Mouse (Mus musculus) CH12.LX (cell line): ENCODE data around the gene Dusp2. TPM values are rescaled to one million over a fixed set of nuclear protein-coding genes. Genes with fewer than 3 reads are reported as not detected.

Experiments used
- DNase-seq: peaks from one replicate; pipeline ENCODE4 v3.0.0-alpha.2; 2013; ENCODE audit errors: extremely low read depth
- H3K27ac ChIP-seq: 2 replicates; pipeline ENCODE4 v1.5.1; 2012; ENCODE audit warnings: low read depth, mild to moderate bottlenecking, control low read depth, moderate library complexity; ENCODE audit not compliant: insufficient read depth
- H3K27me3 ChIP-seq: replicated peaks from 2 replicates; pipeline ENCODE3; 2012; ENCODE audit warnings: inconsistent platforms
- H3K36me3 ChIP-seq, 2 experiments: replicated peaks in 1 of 2; 2 replicates each; pipeline versions ENCODE3 to v1.6.1; 2012; ENCODE audit warnings: inconsistent platforms in 1 of 2, low read length in 1 of 2, mild to moderate bottlenecking in 1 of 2, mixed read lengths in 1 of 2, moderate library complexity in 1 of 2; ENCODE audit not compliant: control insufficient read depth in 1 of 2, insufficient read depth in 1 of 2
- H3K4me1 ChIP-seq, 2 experiments: 2 replicates each; pipeline ENCODE4 v1.6.1; 2012; ENCODE audit warnings: inconsistent platforms in 1 of 2, moderate library complexity in 1 of 2; ENCODE audit not compliant: insufficient read depth in 2 of 2, control insufficient read depth in 1 of 2
- H3K4me2 ChIP-seq: 2 replicates; pipeline ENCODE4 v1.6.1; 2012; ENCODE audit warnings: low read depth, mild to moderate bottlenecking, control low read depth; ENCODE audit not compliant: poor library complexity, insufficient read depth, severe bottlenecking
- H3K4me3 ChIP-seq, 3 experiments: fragments of 150-350 bp in 1 of 3; sonication (generic) in 1 of 3; replicated peaks in 1 of 3; 2 replicates each; pipeline versions ENCODE3 to v1.5.1; 2011 to 2012; ENCODE audit warnings: low read depth in 2 of 3, low read length in 2 of 3, mild to moderate bottlenecking in 2 of 3, moderate library complexity in 2 of 3, control low read depth in 1 of 3, improper control_type of control experiment in 1 of 3, inconsistent platforms in 1 of 3, mixed read lengths in 1 of 3; ENCODE audit not compliant: poor library complexity in 1 of 3
- H3K79me2 ChIP-seq: replicated peaks from 2 replicates; pipeline ENCODE4 v1.6.1; 2012; ENCODE audit warnings: mild to moderate bottlenecking, moderate library complexity; ENCODE audit not compliant: control insufficient read depth, poor library complexity, insufficient read depth, severe bottlenecking; ENCODE audit errors: extremely low read depth
- H3K9ac ChIP-seq: 2 replicates; pipeline ENCODE4 v1.6.1; 2012; ENCODE audit warnings: low read depth, mild to moderate bottlenecking, control low read depth, moderate library complexity; ENCODE audit not compliant: insufficient read depth
- H3K9me3 ChIP-seq: replicated peaks from 2 replicates; pipeline ENCODE3; 2012; ENCODE audit warnings: low read length, inconsistent platforms, mixed read lengths
- CTCF ChIP-seq, 2 experiments: IDR thresholded peaks in 1 of 2; conservative IDR thresholded peaks in 1 of 2; 2 replicates each; pipeline ENCODE4 v1.5.1; 2011 to 2012; ENCODE audit warnings: low read depth in 2 of 2, low read length in 2 of 2, improper control_type of control experiment in 1 of 2, inconsistent platforms in 1 of 2, mild to moderate bottlenecking in 1 of 2, moderate library complexity in 1 of 2
- E2F4 ChIP-seq: IDR thresholded peaks from 2 replicates; pipeline ENCODE4 v1.6.1; 2011; ENCODE audit warnings: low read depth, low read length, improper control_type of control experiment; ENCODE audit not compliant: insufficient replicate concordance
- ELF1 ChIP-seq: IDR thresholded peaks from 2 replicates; pipeline ENCODE4 v1.6.1; 2014; ENCODE audit warnings: low read depth, mild to moderate bottlenecking, inconsistent platforms, low read length, improper control_type of control experiment
- HCFC1 ChIP-seq: IDR thresholded peaks from 2 replicates; pipeline ENCODE4 v1.6.1; 2012; ENCODE audit warnings: low read depth, mild to moderate bottlenecking, inconsistent platforms, low read length, improper control_type of control experiment
- MAX ChIP-seq: IDR thresholded peaks from 2 replicates; pipeline ENCODE4 v1.6.1; 2011; ENCODE audit warnings: low read length, improper control_type of control experiment
- MAZ ChIP-seq: IDR thresholded peaks from 2 replicates; pipeline ENCODE4 v1.6.1; 2012; ENCODE audit warnings: low read depth, mild to moderate bottlenecking, inconsistent platforms, low read length, improper control_type of control experiment, moderate library complexity
- MXI1 ChIP-seq: IDR thresholded peaks from 2 replicates; pipeline ENCODE4 v1.6.1; 2011; ENCODE audit warnings: mild to moderate bottlenecking, low read depth, low read length, improper control_type of control experiment
- NELFE ChIP-seq: IDR thresholded peaks from 2 replicates; pipeline ENCODE4 v1.6.1; 2011; ENCODE audit warnings: low read depth, low read length, improper control_type of control experiment
- PAX5 ChIP-seq: IDR thresholded peaks from 2 replicates; pipeline ENCODE4 v1.6.1; 2012; ENCODE audit warnings: low read length, inconsistent platforms, mixed read lengths
- RAD21 ChIP-seq: IDR thresholded peaks from 2 replicates; pipeline ENCODE4 v1.6.1; 2011; ENCODE audit warnings: low read depth, mild to moderate bottlenecking, low read length, improper control_type of control experiment, moderate library complexity
- RCOR1 ChIP-seq: conservative IDR thresholded peaks from 2 replicates; pipeline ENCODE4 v1.6.1; 2012; ENCODE audit warnings: low read depth, mild to moderate bottlenecking, inconsistent platforms, low read length, improper control_type of control experiment
- SIN3A ChIP-seq: IDR thresholded peaks from 2 replicates; pipeline ENCODE4 v1.6.1; 2012; ENCODE audit warnings: low read length, improper control_type of control experiment, inconsistent platforms
- SMC3 ChIP-seq: IDR thresholded peaks from 2 replicates; pipeline ENCODE4 v1.6.1; 2011; ENCODE audit warnings: low read depth, low read length, improper control_type of control experiment
- TBP ChIP-seq: conservative IDR thresholded peaks from 2 replicates; pipeline ENCODE4 v1.6.1; 2011; ENCODE audit warnings: low read depth, low read length, improper control_type of control experiment
- USF1 ChIP-seq: IDR thresholded peaks from 2 replicates; pipeline ENCODE4 v1.6.1; 2014; ENCODE audit warnings: low read depth, mild to moderate bottlenecking, inconsistent platforms, low read length, improper control_type of control experiment
- ZC3H11A ChIP-seq: IDR thresholded peaks from 2 replicates; pipeline ENCODE4 v1.6.1; 2012; ENCODE audit warnings: low read depth, mild to moderate bottlenecking, inconsistent platforms, low read length, improper control_type of control experiment
- ZKSCAN1 ChIP-seq: IDR thresholded peaks from 2 replicates; pipeline ENCODE4 v1.6.1; 2012; ENCODE audit warnings: low read depth, inconsistent platforms, low read length, improper control_type of control experiment, borderline replicate concordance
- dilution Hi-C: fragments of 300-500 bp; cut with MboI; formaldehyde crosslinking; loops from 2 replicates; pipeline ENCODE4 v1.14.3; 2020; ENCODE audit warnings: low sequenced_read_pairs; ENCODE audit not compliant: extremely low pct_unique_long_range_greater_than_20kb, extremely low pct_ligation_motif_present
- in situ Hi-C: fragments of 300-500 bp; cut with MboI; formaldehyde crosslinking; loops from 3 replicates; pipeline ENCODE4 v1.14.3; 2019; ENCODE audit warnings: low sequenced_read_pairs, low pct_ligation_motif_present, low pct_unique_long_range_greater_than_20kb, mixed read lengths
- polyA plus RNA-seq: library from polyadenylated mRNA; unstranded; fragments of >175 nt; gene quantifications from 2 replicates; pipeline ENCODE4 v1.2.1, GENCODE M21; 2012; ENCODE audit warnings: low read depth; ENCODE audit not compliant: insufficient read length
- total RNA-seq, 2 experiments: library from RNA; depleted of rRNA; stranded (reverse); fragments of 300-350 nt in 1 of 2; fragments of >200 nt in 1 of 2; gene quantifications; 2 replicates each; pipeline ENCODE4 v1.2.3; 2012 to 2014

Gene Dusp2
- total and polyA plus RNA-seq, 3 experiments: 57.8 to 107 (median 81.5) TPM

DNA sequence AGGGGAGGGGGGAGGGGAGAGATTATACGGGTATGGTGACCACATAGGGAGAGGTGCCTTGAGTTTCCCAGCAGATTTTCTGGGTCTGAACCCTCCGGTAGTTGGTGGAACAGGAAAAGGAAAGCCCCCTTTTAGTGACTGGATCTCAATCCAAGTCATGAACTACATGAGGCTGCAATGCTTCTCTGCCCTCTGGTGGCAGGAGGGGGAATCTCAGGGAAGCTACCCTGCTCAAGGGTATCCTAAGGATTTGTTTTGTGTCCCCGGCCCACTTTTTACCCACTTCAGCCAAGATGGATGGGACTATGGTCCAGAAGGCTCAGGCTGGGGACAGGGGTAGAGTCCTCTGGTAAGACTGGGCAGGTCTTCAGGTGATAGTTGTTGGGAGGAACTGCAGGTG, 5.2 kb downstream of the Dusp2 start:
- in situ Hi-C loops: loop anchor here (5.0 kb wide), 1 partner anchor 34 kb away; no protein-coding TSS in a partner anchor
- Histone ChIP-seq H3K27me3 (no peaks in the 10 kb centered on the region), H3K79me2 (peaks cover 17% of the 10 kb centered on the region), H3K9me3 (no peaks in the 10 kb centered on the region), H3K4me3 (no peak overlapping the region), H3K36me3 (peaks cover 2 to 29% of the 10 kb centered on the region in 2 experiments), H3K4me1 (peaks cover 11 to 33% of the 10 kb centered on the region in 2 experiments), H3K27ac (no peak overlapping the region), H3K4me2 (no peak overlapping the region), H3K9ac (no peak overlapping the region)
- TF ChIP-seq TBP (no peak), SMC3 (peak; percentile 99), NELFE (peak; percentile 38; the same call in 1 of the 2 replicates), RAD21 (peak; percentile 94), PAX5 (no peak), MAZ (no peak), ZC3H11A (peak; percentile 98), CTCF (conservative IDR thresholded peaks at IDR 0.05 in 1 of 2, IDR thresholded peaks at IDR 0.05 in 1 of 2; ENCODE audit: low read depth in 2 of 2, low read length in 2 of 2) (peak; percentile 91 to 97), USF1 (no peak), MAX (no peak)
- peak; percentile 75 for DNase-seq
- dilution Hi-C loops: no loop called here

GRCm38 (mm10) chr2:127346334-127346733, 10.4 kb downstream of the Dusp2 start:
- Histone ChIP-seq H3K4me1 (peaks cover 0 to 9% of the 10 kb centered on the region in 2 experiments; a peak in 2 of 4 replicates), H3K9me3 (no peaks in the 10 kb centered on the region), H3K27me3 (no peaks in the 10 kb centered on the region), H3K79me2 (no peaks in the 10 kb centered on the region), H3K27ac (no peak overlapping the region), H3K36me3 (peaks cover 0 to 11% of the 10 kb centered on the region in 2 experiments), H3K4me2 (no peak overlapping the region), H3K9ac (no peak overlapping the region), H3K4me3 (no peak overlapping the region)
- peak; percentile 52 for DNase-seq
- dilution Hi-C loops (no loop called here), in situ Hi-C loops (no loop called here)
- TF ChIP-seq E2F4 (no peak), SIN3A (no peak), ELF1 (no peak), RAD21 (peak; percentile 91), HCFC1 (no peak), RCOR1 (no peak), MAX (no peak), ZKSCAN1 (no peak), SMC3 (peak; percentile 66), CTCF (conservative IDR thresholded peaks at IDR 0.05 in 1 of 2, IDR thresholded peaks at IDR 0.05 in 1 of 2; ENCODE audit: low read depth in 2 of 2, low read length in 2 of 2) (peak; percentile 30 to 84; a peak in 3 of 4 replicates), ZC3H11A (0 out of 2 replicates have a peak, but pooled peaks have one; percentile 9), MXI1 (no peak), USF1 (no peak)
